Mouse (Mus musculus) intestine, embryonic 16.5 days (tissue): ENCODE measurements around the gene Safb. TPM values are rescaled to one million over a fixed set of nuclear protein-coding genes. Genes with fewer than 3 reads are reported as not detected.
"Not testable (repeated sequence)": the region's sequence is repeated elsewhere in the genome, so short reads cannot be mapped to it uniquely, and the experiment has no call there.

Experiments
- ATAC-seq: fragments of 200-750 bp; cut with Nextera tagmentation; 2 replicates; pipeline ENCODE4 v1.8.0; 2017; ENCODE audit warnings: moderate TSS enrichment, moderate library complexity
- H3K27ac ChIP-seq: fragments of 300-500 bp; sonication (generic); 2 replicates; pipeline ENCODE4 v1.5.1; 2014; ENCODE audit warnings: mild to moderate bottlenecking, low read length
- H3K27me3 ChIP-seq: fragments of 300-500 bp; sonication (generic); replicated peaks from 2 replicates; pipeline ENCODE4 v1.6.1; 2014; ENCODE audit warnings: low read length, control low read depth, mixed read lengths; ENCODE audit not compliant: control insufficient read depth, insufficient read depth
- H3K36me3 ChIP-seq: fragments of 300-500 bp; sonication (generic); 2 replicates; pipeline ENCODE4 v1.6.1; 2014; ENCODE audit warnings: low read length, control low read depth; ENCODE audit not compliant: control insufficient read depth, insufficient read depth
- H3K4me1 ChIP-seq: fragments of 300-500 bp; sonication (generic); 2 replicates; pipeline ENCODE4 v1.6.1; 2014; ENCODE audit warnings: low read length, control low read depth, mixed read lengths; ENCODE audit not compliant: control insufficient read depth, insufficient read depth
- H3K4me2 ChIP-seq: fragments of 300-500 bp; sonication (generic); 2 replicates; pipeline ENCODE4 v1.6.1; 2014; ENCODE audit warnings: low read depth, low read length, control low read depth
- H3K4me3 ChIP-seq: fragments of 300-500 bp; sonication (generic); 2 replicates; pipeline ENCODE4 v1.5.1; 2014; ENCODE audit warnings: mild to moderate bottlenecking, low read length
- H3K9ac ChIP-seq: fragments of 300-500 bp; sonication (generic); 2 replicates; pipeline ENCODE4 v1.6.1; 2014; ENCODE audit warnings: low read depth, low read length
- H3K9me3 ChIP-seq: fragments of 300-500 bp; sonication (generic); 2 replicates; pipeline ENCODE4 v1.6.1; 2016; ENCODE audit warnings: low read length, control low read depth; ENCODE audit not compliant: control insufficient read depth
- WGBS: fragments of 180-500 bp; shearing (Covaris S2); extraction: QIAGEN DNeasy Blood & Tissue Kit; methylation state at CpG from one replicate; pipeline ENCODE4 v1.1.7; 2014; 5-methylcytosine and 5-hydroxymethylcytosine counted together
- polyA plus RNA-seq: library from polyadenylated mRNA; unstranded; fragments of >200 nt; fragmentation: Nextera tagmentation; extraction: Ambion mirVana; gene quantifications from 2 replicates; pipeline ENCODE4 v1.2.1, GENCODE M21; 2015

Safb gene
- polyA plus RNA-seq, 1 experiment from 2014 or later = 76.2 TPM

GRCm38 (mm10) chr17:56627530-56628277 is 43.1 kb downstream of the Safb start, which contains the start of gene Catsperd:
TSS of gene Catsperd (plus strand) at chr17:56628143.
- Histone ChIP-seq H3K9ac (peak within 1 kb of the TSS; percentile 65), H3K27ac (peak within 1 kb of the TSS; percentile 87), H3K9me3 (no peaks in the 10 kb centered on the region), H3K4me1 (peaks cover 21% of the 10 kb centered on the region), H3K4me2 (peak within 1 kb of the TSS; percentile 95), H3K4me3 (peak within 1 kb of the TSS; percentile 93), H3K36me3 (no peaks in the 10 kb centered on the region; the same call in 1 of the 2 replicates), H3K27me3 (no peaks in the 10 kb centered on the region)
- WGBS = 10% methylated on average over 26 of the region's 26 CpGs
- peak; percentile 63 for ATAC-seq

GRCm38 (mm10) chr17:56629800-56630781 is 45.5 kb downstream of the Safb start:
- not testable (repeated sequence) for H3K9me3 ChIP-seq, H3K9ac ChIP-seq, H3K36me3 ChIP-seq, H3K27me3 ChIP-seq, ATAC-seq, H3K27ac ChIP-seq, H3K4me3 ChIP-seq, H3K4me2 ChIP-seq
- H3K4me1 ChIP-seq = peaks cover 19% of the 10 kb centered on the region
- 79% methylated on average over 27 of the region's 27 CpGs for WGBS

- Histone ChIP-seq H3K9me3 (no peaks in the 10 kb centered on the region), H3K4me2 (no peak overlapping the region), H3K27ac (no peak overlapping the region), H3K36me3 (no peaks in the 10 kb centered on the region), H3K27me3 (no peaks in the 10 kb centered on the region), H3K9ac (no peak overlapping the region), H3K4me1 (peaks cover 7% of the 10 kb centered on the region), H3K4me3 (no peak overlapping the region)
- no peak for ATAC-seq
- WGBS = 38% methylated on average over 4 of the region's 4 CpGs
Observed at GRCm38 (mm10) chr17:56631807-56632206, 47.2 kb downstream of the Safb start.

- Histone ChIP-seq H3K27ac (no peak overlapping the region), H3K27me3 (no peaks in the 10 kb centered on the region), H3K9me3 (no peaks in the 10 kb centered on the region), H3K4me1 (no peaks in the 10 kb centered on the region), H3K36me3 (no peaks in the 10 kb centered on the region), H3K4me3 (no peak overlapping the region), H3K9ac (no peak overlapping the region), H3K4me2 (no peak overlapping the region)
- WGBS = 86% methylated on average over 6 of the region's 6 CpGs
- no peak for ATAC-seq
Observed at GRCm38 (mm10) chr17:56634023-56634422, 49.4 kb downstream of the Safb start.

DNA sequence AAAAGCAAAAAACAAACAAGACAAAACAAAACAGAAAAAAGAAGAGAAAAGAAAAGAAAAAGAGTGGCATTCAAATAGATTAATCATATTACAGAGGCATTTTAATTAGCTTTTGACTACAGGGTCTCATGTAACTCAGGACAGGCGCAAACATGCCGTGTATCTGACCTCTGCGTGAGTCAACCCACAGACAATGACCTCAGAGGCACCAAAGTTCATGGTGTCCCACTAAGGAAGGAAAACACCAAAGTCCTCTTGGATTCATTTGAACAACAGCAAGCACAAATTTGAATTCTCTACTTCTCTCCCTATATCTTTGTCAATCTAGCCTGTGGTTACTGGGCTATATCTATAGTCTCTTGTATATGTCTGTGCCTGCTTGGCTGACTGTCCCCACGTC is 58.6 kb downstream of the Safb start:
- no peaks in the 10 kb centered on the region for H3K36me3 ChIP-seq
- no peak for ATAC-seq
- H3K4me1 ChIP-seq = no peaks in the 10 kb centered on the region; the same call in 1 of the 2 replicates
- H3K27me3 ChIP-seq = no peaks in the 10 kb centered on the region
- H3K27ac ChIP-seq = no peak overlapping the region
- WGBS = 76% methylated on average over 4 of the region's 4 CpGs
- no peak overlapping the region for H3K9ac ChIP-seq
- H3K4me3 ChIP-seq = no peak overlapping the region
- H3K9me3 ChIP-seq = no peaks in the 10 kb centered on the region
- H3K4me2 ChIP-seq = no peak overlapping the region

- no peak overlapping the region for H3K4me2 ChIP-seq
- 54% methylated on average over 12 of the region's 13 CpGs for WGBS
- ATAC-seq = no peak
- H3K27ac ChIP-seq = no peak overlapping the region
- no peaks in the 10 kb centered on the region for H3K36me3 ChIP-seq
- H3K4me1 ChIP-seq = no peaks in the 10 kb centered on the region; the same call in 1 of the 2 replicates
- no peaks in the 10 kb centered on the region for H3K27me3 ChIP-seq
- no peak overlapping the region for H3K4me3 ChIP-seq
- no peaks in the 10 kb centered on the region for H3K9me3 ChIP-seq
- H3K9ac ChIP-seq = no peak overlapping the region
Observed at GRCm38 (mm10) chr17:56647546-56647945, 62.9 kb downstream of the Safb start.

- Histone ChIP-seq H3K4me2 (no peak overlapping the region), H3K9ac (no peak overlapping the region), H3K27ac (no peak overlapping the region), H3K4me1 (peaks cover 5% of the 10 kb centered on the region; the same call in 1 of the 2 replicates), H3K9me3 (no peaks in the 10 kb centered on the region), H3K36me3 (no peaks in the 10 kb centered on the region), H3K4me3 (no peak overlapping the region), H3K27me3 (no peaks in the 10 kb centered on the region)
- ATAC-seq = peak; percentile 37; the same call in 1 of the 2 replicates
- WGBS = 27% methylated on average over 10 of the region's 10 CpGs
Observed at GRCm38 (mm10) chr17:56651801-56652200, 67.2 kb downstream of the Safb start.

- no peaks in the 10 kb centered on the region for H3K27me3 ChIP-seq
- H3K27ac ChIP-seq = no peak overlapping the region
- ATAC-seq = peak; percentile 76
- H3K4me3 ChIP-seq = no peak overlapping the region
- WGBS = 57% methylated on average over 2 of the region's 2 CpGs
- H3K4me2 ChIP-seq = no peak overlapping the region
- no peaks in the 10 kb centered on the region for H3K9me3 ChIP-seq
- H3K4me1 ChIP-seq = 0 out of 2 replicates have a peak, but pooled peaks cover 5% of the 10 kb centered on the region
- H3K9ac ChIP-seq = no peak overlapping the region
- H3K36me3 ChIP-seq = no peaks in the 10 kb centered on the region
Observed at GRCm38 (mm10) chr17:56654771-56655170, 70.1 kb downstream of the Safb start.

DNA sequence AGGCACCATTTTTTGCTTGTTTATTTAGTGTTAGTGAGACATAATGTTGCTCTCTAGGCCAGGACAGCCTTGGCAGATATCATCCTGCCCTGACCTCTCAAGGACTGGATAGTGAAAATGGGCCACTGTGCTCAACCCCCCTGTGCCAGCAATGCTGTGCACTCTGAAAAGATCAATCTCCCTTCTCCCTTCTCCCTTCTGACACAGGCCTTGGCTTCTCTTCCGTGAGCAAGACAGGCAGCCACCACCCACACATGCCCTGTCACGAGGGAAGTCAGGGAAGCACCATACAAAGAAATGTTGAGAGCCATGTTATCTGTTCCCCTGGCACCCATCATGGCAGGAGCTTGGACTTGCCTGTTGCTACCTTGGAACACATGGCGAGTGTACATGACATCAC is 70.7 kb downstream of the Safb start:
- ATAC-seq = 0 out of 2 replicates have a peak, but pooled peaks have one; percentile 17
- H3K4me3 ChIP-seq = no peak overlapping the region
- H3K36me3 ChIP-seq = no peaks in the 10 kb centered on the region
- WGBS = 79% methylated on average over 3 of the region's 3 CpGs
- H3K9me3 ChIP-seq = no peaks in the 10 kb centered on the region
- H3K27ac ChIP-seq = no peak overlapping the region
- 0 out of 2 replicates have a peak, but pooled peaks cover 5% of the 10 kb centered on the region for H3K4me1 ChIP-seq
- no peaks in the 10 kb centered on the region for H3K27me3 ChIP-seq
- 0 out of 2 replicates have a peak overlapping the region, but pooled peaks have one; percentile 24 for H3K9ac ChIP-seq
- no peak overlapping the region for H3K4me2 ChIP-seq
